15 mouse cellular contexts compared by ENCODE assay signal in genomic region chr5:150055322-150055721, GRCm38 (mm10). TPM values are rescaled to one million over a fixed set of nuclear protein-coding genes. Genes with fewer than 3 reads are reported as not detected.
"Had no signal": no experiment of that assay in that cellular context is flagged by ENCODE, and none has a peak within 500 bp of the region (broad histone marks: within the 10 kb centered on the region; RNA-seq: fewer than 3 reads in every experiment).

No protein-coding gene starts in this region.

- H3K4me3 ChIP-seq: kidney, embryonic 15.5 days; left cerebral cortex, adult 2 months; limb, embryonic 15.5 days; liver, embryonic 13.5 days; megakaryocyte, embryonic 14.5 days; midbrain, embryonic 15.5 days; neural tube, embryonic 12.5 days had no signal

- H3K36me3 ChIP-seq: kidney, embryonic 15.5 days; limb, embryonic 15.5 days; liver, embryonic 13.5 days; midbrain, embryonic 15.5 days; neural tube, embryonic 12.5 days had no signal

- H3K27me3 ChIP-seq: kidney, embryonic 15.5 days; limb, embryonic 15.5 days; liver, embryonic 13.5 days; megakaryocyte, embryonic 14.5 days; midbrain, embryonic 15.5 days; neural tube, embryonic 12.5 days had no signal

- H3K27ac ChIP-seq: kidney, embryonic 15.5 days; left cerebral cortex, adult 2 months; limb, embryonic 15.5 days; liver, embryonic 13.5 days; midbrain, embryonic 15.5 days; neural tube, embryonic 12.5 days had no signal

- H3K9me3 ChIP-seq: kidney, embryonic 15.5 days; limb, embryonic 15.5 days; liver, embryonic 13.5 days; midbrain, embryonic 15.5 days; neural tube, embryonic 12.5 days had no signal

- ATAC-seq: midbrain, embryonic 15.5 days had no signal

- H3K4me1 ChIP-seq: limb, embryonic 15.5 days; liver, embryonic 13.5 days; megakaryocyte, embryonic 14.5 days; midbrain, embryonic 15.5 days; neural tube, embryonic 12.5 days had no signal

- DNase-seq: kidney, adult 2 months; liver, embryonic 13.5 days; lung, adult 18-20 months; lung, postnatal 36 days; right cerebral cortex, postnatal 25 days had no signal

RNA-seq across cellular contexts. Expression of gene Rxfp2, which starts 36.8 kb away (rescaled TPM):
- total RNA-seq: layer of hippocampus, postnatal 25 days; monocyte, adult 5-6 weeks had no signal
- polyA plus RNA-seq: large intestine, adult 2 months; small intestine, adult 2 months had no signal
